Mouse (Mus musculus) kidney, embryonic 15.5 days (tissue): ENCODE measurements at regions not wholly inside any gene's neighbourhood (a gene's known extent, or its start where the extent isn't known, plus 50 kb on each side); places are given as distances from the start of the nearest gene placed in this dataset.

Source experiments
- ATAC-seq: fragments of 200-750 bp; cut with Nextera tagmentation; replicated peaks from 2 replicates; pipeline ENCODE4 v1.8.0; 2017; ENCODE audit warnings: moderate TSS enrichment; ENCODE audit not compliant: low FRiP score
- H3K27ac ChIP-seq: fragments of 300-500 bp; sonication (generic); 2 replicates; pipeline ENCODE4 v1.5.1; 2015; ENCODE audit warnings: mild to moderate bottlenecking, inconsistent platforms
- H3K27me3 ChIP-seq: fragments of 300-500 bp; sonication (generic); 2 replicates; pipeline ENCODE4 v1.6.1; 2015; ENCODE audit warnings: inconsistent platforms
- H3K36me3 ChIP-seq: fragments of 300-500 bp; sonication (generic); 2 replicates; pipeline ENCODE4 v1.6.1; 2015; ENCODE audit warnings: inconsistent platforms
- H3K4me1 ChIP-seq: fragments of 300-500 bp; sonication (generic); 2 replicates; pipeline ENCODE4 v1.6.1; 2015; ENCODE audit warnings: inconsistent platforms
- H3K4me2 ChIP-seq: fragments of 300-500 bp; sonication (generic); 2 replicates; pipeline ENCODE4 v1.6.1; 2015; ENCODE audit warnings: moderate library complexity, mild to moderate bottlenecking, inconsistent platforms
- H3K4me3 ChIP-seq: fragments of 300-500 bp; sonication (generic); replicated peaks from 2 replicates; pipeline ENCODE4 v1.5.1; 2015; ENCODE audit warnings: mild to moderate bottlenecking, inconsistent platforms
- H3K9ac ChIP-seq: fragments of 300-500 bp; sonication (generic); 2 replicates; pipeline ENCODE4 v1.6.1; 2015; ENCODE audit warnings: mild to moderate bottlenecking, inconsistent platforms
- H3K9me3 ChIP-seq: fragments of 300-500 bp; sonication (generic); replicated peaks from 2 replicates; pipeline ENCODE4 v1.6.1; 2016; ENCODE audit warnings: inconsistent platforms
- WGBS: fragments of 180-500 bp; shearing (Covaris S2); methylation state at CpG from one replicate; pipeline ENCODE4 v1.1.7; 2015; ENCODE audit warnings: mixed read lengths; 5-methylcytosine and 5-hydroxymethylcytosine counted together

GRCm38 (mm10) chr13:84663967-84664366 lies 441.9 kb downstream of the Tmem161b start:
- H3K27me3 ChIP-seq: no peaks in the 10 kb centered on the region
- no peak overlapping the region for H3K4me2 ChIP-seq
- 84% methylated on average over 2 of the region's 2 CpGs for WGBS
- no peak for ATAC-seq
- no peak overlapping the region for H3K27ac ChIP-seq
- no peak overlapping the region for H3K4me3 ChIP-seq
- H3K9me3 ChIP-seq: no peaks in the 10 kb centered on the region
- no peak overlapping the region for H3K9ac ChIP-seq
- no peaks in the 10 kb centered on the region for H3K36me3 ChIP-seq
- H3K4me1 ChIP-seq: no peaks in the 10 kb centered on the region

- no peak overlapping the region for H3K9ac ChIP-seq
- no peaks in the 10 kb centered on the region for H3K27me3 ChIP-seq
- no peaks in the 10 kb centered on the region for H3K9me3 ChIP-seq
- no peaks in the 10 kb centered on the region for H3K4me1 ChIP-seq
- H3K36me3 ChIP-seq: no peaks in the 10 kb centered on the region
- no peak overlapping the region for H3K27ac ChIP-seq
- no peak overlapping the region for H3K4me3 ChIP-seq
- H3K4me2 ChIP-seq: no peak overlapping the region
- WGBS: 73% methylated on average over 2 of the region's 2 CpGs
- ATAC-seq: no peak
Observed at GRCm38 (mm10) chr13:84680971-84681370, 458.9 kb downstream of the Tmem161b start.

GRCm38 (mm10) chr13:84685930-84686329 lies 463.8 kb downstream of the Tmem161b start:
- Histone ChIP-seq H3K27ac (no peak overlapping the region), H3K9me3 (no peaks in the 10 kb centered on the region), H3K36me3 (no peaks in the 10 kb centered on the region), H3K27me3 (no peaks in the 10 kb centered on the region), H3K4me1 (no peaks in the 10 kb centered on the region), H3K4me3 (no peak overlapping the region), H3K9ac (no peak overlapping the region), H3K4me2 (no peak overlapping the region)
- no peak for ATAC-seq
- 62% methylated on average over 2 of the region's 2 CpGs for WGBS

GRCm38 (mm10) chr13:84693462-84693861 lies 471.4 kb downstream of the Tmem161b start:
- H3K27me3 ChIP-seq: no peaks in the 10 kb centered on the region
- H3K27ac ChIP-seq: no peak overlapping the region
- H3K9me3 ChIP-seq: no peaks in the 10 kb centered on the region
- H3K4me1 ChIP-seq: no peaks in the 10 kb centered on the region
- H3K9ac ChIP-seq: no peak overlapping the region
- H3K4me3 ChIP-seq: no peak overlapping the region
- no peaks in the 10 kb centered on the region for H3K36me3 ChIP-seq
- ATAC-seq: no peak
- H3K4me2 ChIP-seq: no peak overlapping the region
- 88% methylated on average over 2 of the region's 2 CpGs for WGBS

- Histone ChIP-seq H3K9me3 (no peaks in the 10 kb centered on the region), H3K27ac (no peak overlapping the region), H3K4me2 (no peak overlapping the region), H3K4me3 (no peak overlapping the region), H3K27me3 (no peaks in the 10 kb centered on the region), H3K4me1 (no peaks in the 10 kb centered on the region), H3K9ac (no peak overlapping the region), H3K36me3 (no peaks in the 10 kb centered on the region)
- ATAC-seq: no peak
- 47% methylated on average over 3 of the region's 3 CpGs for WGBS
Observed at GRCm38 (mm10) chr13:84698472-84699080, 476.5 kb downstream of the Tmem161b start.

- no peak overlapping the region for H3K4me3 ChIP-seq
- H3K9ac ChIP-seq: no peak overlapping the region
- WGBS: 86% methylated on average over 4 of the region's 4 CpGs
Observed at GRCm38 (mm10) chr13:84741231-84741630, 448.0 kb upstream of the Ccnh start.

GRCm38 (mm10) chr13:84748331-84748730 lies 440.9 kb upstream of the Ccnh start:
- 79% methylated on average over 2 of the region's 2 CpGs for WGBS
- H3K4me1 ChIP-seq: no peaks in the 10 kb centered on the region

More at GRCm38 (mm10) chr13:84741231-84741630, 448.0 kb upstream of the Ccnh start:
- H3K9me3 ChIP-seq: no peaks in the 10 kb centered on the region
- H3K4me2 ChIP-seq: no peak overlapping the region
- H3K27ac ChIP-seq: no peak overlapping the region
- no peaks in the 10 kb centered on the region for H3K27me3 ChIP-seq
- no peaks in the 10 kb centered on the region for H3K4me1 ChIP-seq
- no peak for ATAC-seq
- no peaks in the 10 kb centered on the region for H3K36me3 ChIP-seq

GRCm38 (mm10) chr13:84749214-84749613 lies 440.0 kb upstream of the Ccnh start:
- WGBS: 94% methylated on average over 1 of the region's 1 CpGs
- H3K27me3 ChIP-seq: no peaks in the 10 kb centered on the region
- H3K9ac ChIP-seq: no peak overlapping the region
- no peaks in the 10 kb centered on the region for H3K4me1 ChIP-seq
- ATAC-seq: no peak
- H3K27ac ChIP-seq: no peak overlapping the region
- no peaks in the 10 kb centered on the region for H3K9me3 ChIP-seq
- no peak overlapping the region for H3K4me2 ChIP-seq
- no peak overlapping the region for H3K4me3 ChIP-seq
- H3K36me3 ChIP-seq: no peaks in the 10 kb centered on the region

More at GRCm38 (mm10) chr13:84748331-84748730, 440.9 kb upstream of the Ccnh start:
- Histone ChIP-seq H3K9ac (no peak overlapping the region), H3K4me2 (no peak overlapping the region), H3K4me3 (no peak overlapping the region), H3K36me3 (no peaks in the 10 kb centered on the region), H3K27me3 (no peaks in the 10 kb centered on the region), H3K27ac (no peak overlapping the region), H3K9me3 (no peaks in the 10 kb centered on the region)
- no peak for ATAC-seq

GRCm38 (mm10) chr13:84750136-84750535 lies 439.1 kb upstream of the Ccnh start:
- Histone ChIP-seq H3K9ac (no peak overlapping the region), H3K4me2 (no peak overlapping the region), H3K27ac (no peak overlapping the region), H3K4me3 (no peak overlapping the region), H3K4me1 (no peaks in the 10 kb centered on the region), H3K36me3 (no peaks in the 10 kb centered on the region), H3K27me3 (peaks cover 2% of the 10 kb centered on the region; the same call in 1 of the 2 replicates), H3K9me3 (no peaks in the 10 kb centered on the region)
- no peak for ATAC-seq
- WGBS: 89% methylated on average over 2 of the region's 2 CpGs

GRCm38 (mm10) chr13:84751576-84752490 lies 437.4 kb upstream of the Ccnh start:
- Histone ChIP-seq H3K27ac (no peak overlapping the region), H3K9me3 (no peaks in the 10 kb centered on the region), H3K4me1 (no peaks in the 10 kb centered on the region), H3K4me3 (no peak overlapping the region), H3K4me2 (no peak overlapping the region), H3K27me3 (peaks cover 7% of the 10 kb centered on the region), H3K36me3 (no peaks in the 10 kb centered on the region), H3K9ac (no peak overlapping the region)
- ATAC-seq: no peak
- WGBS: 77% methylated on average over 2 of the region's 2 CpGs

GRCm38 (mm10) chr13:84752491-84752820 lies 436.8 kb upstream of the Ccnh start:
- H3K4me1 ChIP-seq: no peaks in the 10 kb centered on the region
- 78% methylated on average over 4 of the region's 4 CpGs for WGBS
- H3K4me2 ChIP-seq: no peak overlapping the region
- no peak overlapping the region for H3K4me3 ChIP-seq
- no peak overlapping the region for H3K27ac ChIP-seq
- ATAC-seq: no peak
- no peaks in the 10 kb centered on the region for H3K9me3 ChIP-seq
- H3K9ac ChIP-seq: no peak overlapping the region
- H3K36me3 ChIP-seq: no peaks in the 10 kb centered on the region
- peaks cover 8% of the 10 kb centered on the region for H3K27me3 ChIP-seq

GRCm38 (mm10) chr13:84753751-84754500 lies 435.3 kb upstream of the Ccnh start:
- no peak overlapping the region for H3K27ac ChIP-seq
- 39% methylated on average over 4 of the region's 4 CpGs for WGBS
- H3K27me3 ChIP-seq: peaks cover 16% of the 10 kb centered on the region
- H3K4me1 ChIP-seq: no peaks in the 10 kb centered on the region
- H3K9me3 ChIP-seq: no peaks in the 10 kb centered on the region
- no peaks in the 10 kb centered on the region for H3K36me3 ChIP-seq
- H3K9ac ChIP-seq: no peak overlapping the region
- H3K4me2 ChIP-seq: no peak overlapping the region
- H3K4me3 ChIP-seq: no peak overlapping the region
- no peak for ATAC-seq
